Mouse (Mus musculus): ENCODE results near the gene Zfyve27.

- TF ChIP-seq CTCF (IDR thresholded peaks at IDR 0.05; ENCODE audit: control insufficient read depth, insufficient read depth, low read length): no peak
- no peak for TF ChIP-seq POLR2A (IDR thresholded peaks at IDR 0.05; ENCODE audit: borderline replicate concordance, control insufficient read depth, low read depth, low read length)
These were observed 17.3 kb upstream of the Zfyve27 start for GRCm38 (mm10) chr19:42146276-42147010.
